Mouse (Mus musculus) hematopoietic stem cell, adult 5-6 weeks (primary cell): ENCODE data around the gene Fam110a. TPM values are rescaled to one million over a fixed set of nuclear protein-coding genes. Genes with fewer than 3 reads are reported as not detected.
A peak's percentile ranks its signal among the peaks of the same experiment; 100 is the strongest.

Source experiments
- ATAC-seq, 2 experiments: fragments of 125-278 bp in 1 of 2; replicated peaks in 1 of 2; 2 replicates each; pipeline ENCODE4 v1.8.0; 2016 to 2017; ENCODE audit warnings: inconsistent platforms in 2 of 2, mild to moderate bottlenecking in 2 of 2, moderate number of reproducible peaks in 2 of 2, low read depth in 1 of 2, moderate TSS enrichment in 1 of 2; ENCODE audit not compliant: low FRiP score in 2 of 2, poor library complexity in 2 of 2, severe bottlenecking in 2 of 2, insufficient read depth in 1 of 2, low TSS enrichment in 1 of 2
- total RNA-seq: library from RNA; stranded (forward); fragments of 172-1452, 232-1000 nt; gene quantifications from 2 replicates; pipeline ENCODE4 v1.2.3, GENCODE M21; 2017

The Fam110a gene
- total RNA-seq = 10.1 and 22.8 TPM in 2 replicates

DNA sequence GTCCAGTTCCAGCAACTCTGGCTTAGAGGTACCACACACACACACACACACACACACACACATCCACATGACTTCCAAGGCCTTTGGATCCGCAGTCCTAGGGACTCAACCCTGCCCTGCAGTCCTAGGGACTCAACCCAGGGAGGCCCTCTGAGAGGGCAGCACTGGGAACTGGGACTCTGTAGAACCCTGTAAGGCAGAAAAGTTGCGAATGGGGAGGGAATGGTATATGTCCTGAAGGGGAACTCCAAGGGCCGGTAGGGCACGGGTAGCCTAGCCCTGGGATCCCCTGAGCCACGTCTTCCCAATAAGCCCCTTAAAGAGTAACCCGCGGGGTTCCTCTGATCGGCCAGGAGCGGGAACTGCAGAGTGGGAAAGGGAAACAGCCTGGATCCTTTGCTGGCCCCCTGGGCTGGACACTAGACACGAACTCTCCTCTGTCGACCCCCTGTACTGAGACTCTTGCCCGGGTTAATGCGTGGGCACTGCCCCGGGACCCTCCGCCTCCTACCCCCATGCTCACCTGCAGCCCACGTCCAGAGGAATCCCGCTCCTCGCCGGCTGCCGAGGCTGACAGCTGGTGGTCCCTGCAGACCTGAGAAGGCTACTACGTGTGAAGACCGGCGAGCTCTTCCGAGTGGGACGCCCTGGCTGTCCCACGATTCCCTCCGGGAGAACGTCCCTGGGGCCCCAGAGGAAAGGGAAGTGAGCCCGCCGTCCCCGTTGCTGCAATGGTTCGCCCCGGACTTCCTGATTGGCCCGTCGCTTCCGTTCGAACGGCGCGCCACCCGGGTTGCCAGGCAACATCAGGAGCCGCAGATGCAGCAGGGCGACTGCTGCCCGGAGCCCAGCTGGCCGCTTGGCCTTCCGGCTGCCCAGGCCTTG lies at the start of gene Fam110a:
Fam110a (minus strand) TSS at position 750 of the 885 bp plus-strand sequence.
- ATAC-seq = peak; percentile 89 to 92

- peak; percentile 89 to 92 for ATAC-seq
These were observed 49.4 kb upstream of the Fam110a start for GRCm38 (mm10) chr2:152029252-152030082.

GRCm38 (mm10) chr2:152024883-152025422 lies 44.9 kb upstream of the Fam110a start:
- ATAC-seq = no peak

- no peak for ATAC-seq
These were observed 42.0 kb upstream of the Fam110a start for GRCm38 (mm10) chr2:152022022-152022421.

GRCm38 (mm10) chr2:152020255-152020654 lies 40.2 kb upstream of the Fam110a start:
- peak; percentile 78 to 83 for ATAC-seq

DNA sequence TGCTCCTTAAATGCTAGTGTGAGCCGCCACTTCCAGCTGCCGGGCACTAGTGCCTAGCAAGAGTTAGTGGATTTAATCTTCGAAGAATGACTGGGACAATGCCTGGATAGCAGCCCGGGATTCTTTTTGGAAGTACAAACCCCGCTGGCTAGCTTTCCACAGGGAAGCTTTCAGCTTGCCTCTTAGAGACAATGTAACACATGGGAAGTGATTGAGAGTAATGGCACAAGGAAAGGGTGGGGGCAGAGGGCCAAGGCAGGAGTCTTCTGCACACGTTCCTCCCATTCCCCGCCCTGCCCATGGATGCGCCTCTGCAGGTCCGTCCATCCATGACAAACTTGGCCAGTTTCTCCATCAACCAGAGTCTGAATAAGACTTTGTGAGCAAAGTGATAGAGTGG lies 36.6 kb upstream of the Fam110a start:
- no peak for ATAC-seq

DNA sequence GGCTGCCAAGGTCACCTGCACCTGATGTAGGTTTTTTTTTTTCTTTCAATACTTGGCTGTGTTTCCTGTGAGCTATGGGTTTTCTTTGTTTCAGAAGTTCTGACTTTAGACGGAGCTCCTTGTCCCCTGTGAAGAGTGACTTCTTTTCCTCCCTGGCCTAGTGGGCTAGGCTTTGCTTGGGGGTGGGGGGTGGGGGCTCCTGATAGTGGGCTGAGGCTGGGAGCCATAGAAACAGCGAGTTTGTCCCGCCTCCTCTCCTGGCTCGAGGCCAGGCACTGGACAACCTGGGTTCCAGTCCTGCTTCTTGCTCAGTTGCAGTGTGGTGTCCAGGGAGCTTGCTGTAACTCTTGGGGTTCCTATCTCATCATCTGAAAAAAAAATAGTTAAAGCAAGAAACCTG lies 36.0 kb upstream of the Fam110a start:
- no peak for ATAC-seq

DNA sequence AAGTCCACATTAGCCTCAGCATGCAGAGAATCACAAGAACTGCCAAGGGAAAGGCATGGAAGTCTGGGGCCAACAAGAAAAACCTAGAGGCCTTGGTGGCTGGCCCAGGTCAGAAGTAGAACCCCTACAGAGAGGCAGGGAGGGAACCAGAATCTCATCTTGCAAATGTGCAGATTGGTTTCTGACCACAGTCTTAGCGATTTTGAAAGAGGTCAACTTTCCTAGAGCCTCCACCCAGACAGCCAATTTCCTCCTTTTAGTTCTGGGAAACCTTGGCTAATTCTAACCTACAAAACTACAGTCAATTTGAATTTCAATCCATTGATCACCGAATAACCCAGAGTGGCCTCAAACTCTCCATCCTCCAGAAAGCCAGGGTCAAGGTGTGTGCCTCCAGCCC lies 32.7 kb upstream of the Fam110a start:
- ATAC-seq = no peak

- no peak for ATAC-seq
These were observed 32.2 kb upstream of the Fam110a start for GRCm38 (mm10) chr2:152012222-152012621.

DNA sequence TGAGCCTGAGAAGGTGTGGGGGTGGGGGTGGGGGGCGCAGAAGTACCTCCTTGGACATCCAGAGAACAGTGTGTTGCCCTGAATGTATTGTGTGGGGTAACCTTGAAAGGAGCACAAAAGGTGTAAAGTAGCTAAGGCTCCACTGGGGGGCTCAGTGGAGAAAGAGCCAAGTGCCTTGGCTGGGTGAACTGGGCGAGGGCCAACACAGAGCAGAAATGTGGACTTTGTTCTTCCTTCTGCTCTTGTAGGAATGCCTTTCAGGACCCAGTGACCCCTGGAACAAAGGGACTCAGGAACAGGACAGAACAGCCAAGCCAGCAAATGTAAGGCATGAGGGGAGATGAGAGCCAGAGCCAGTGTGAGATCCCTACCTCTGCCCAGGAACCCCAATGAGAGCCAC lies 31.7 kb upstream of the Fam110a start:
- peak; percentile 43 to 80; a peak in 2 of 4 replicates for ATAC-seq

- ATAC-seq = no peak
These were observed 30.6 kb upstream of the Fam110a start for GRCm38 (mm10) chr2:152010661-152011060.

GRCm38 (mm10) chr2:152010251-152010650 lies 30.2 kb upstream of the Fam110a start:
- ATAC-seq = no peak

DNA sequence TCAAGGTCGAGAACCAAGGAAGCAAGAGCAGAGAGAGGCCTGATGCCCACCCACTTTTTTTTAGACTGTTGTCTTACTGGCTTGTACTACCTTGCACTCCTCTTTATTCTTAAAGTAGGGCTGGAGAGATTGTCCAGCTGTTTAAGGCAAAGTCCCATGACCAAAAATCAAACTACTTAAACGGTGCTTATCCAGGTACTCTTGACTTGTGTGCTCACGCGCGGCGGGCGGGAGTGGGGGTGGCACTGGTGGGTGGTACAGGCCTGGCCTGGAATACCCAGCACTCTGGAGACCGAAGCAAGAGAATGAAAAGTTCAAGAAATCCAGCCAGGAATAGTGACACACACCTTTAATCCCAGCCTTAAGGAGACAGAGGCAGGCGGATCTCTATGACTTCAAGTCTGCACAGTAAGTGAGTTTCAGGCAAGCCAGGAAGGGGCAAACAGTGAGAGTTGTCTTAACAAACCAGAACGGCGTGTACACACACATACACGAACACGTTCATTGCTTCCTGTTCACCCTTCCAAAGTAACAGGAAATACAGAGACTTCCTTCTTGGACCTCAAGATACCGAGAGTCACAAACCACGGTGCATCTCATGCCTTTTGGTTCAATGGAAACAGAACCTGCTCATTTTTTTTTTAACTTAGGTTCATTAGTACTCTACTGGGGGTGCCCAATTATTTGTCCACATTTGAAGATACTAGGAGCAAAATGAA lies 29.2 kb upstream of the Fam110a start:
- peak; percentile 34 to 39; a peak in 2 of 4 replicates for ATAC-seq

- ATAC-seq = no peak
These were observed 27.8 kb upstream of the Fam110a start for GRCm38 (mm10) chr2:152007783-152008182.

DNA sequence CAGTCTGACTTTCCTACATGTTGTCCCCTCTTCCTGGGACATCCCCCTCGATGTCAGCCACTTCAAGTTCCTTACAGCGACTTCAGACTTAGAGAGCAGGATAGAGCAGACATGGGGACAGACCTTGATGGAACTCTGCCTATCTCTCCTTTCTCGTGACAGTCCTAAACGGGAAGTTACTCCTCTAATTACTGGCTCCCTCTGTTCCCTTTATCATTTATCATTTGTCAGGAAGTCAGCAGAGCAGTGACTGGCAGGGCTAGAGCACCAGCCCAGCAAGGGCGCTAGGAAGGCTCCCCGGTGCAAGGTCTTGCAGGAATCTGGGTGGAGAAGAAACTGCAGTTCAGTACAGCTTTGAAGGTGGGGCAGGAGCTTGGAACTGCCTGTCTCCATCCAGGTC lies 22.5 kb upstream of the Fam110a start:
- peak in 1 of 2 experiments; percentile 19; a peak in 1 of 4 replicates for ATAC-seq

- ATAC-seq = no peak
These were observed 20.7 kb upstream of the Fam110a start for GRCm38 (mm10) chr2:152000735-152001134.

DNA sequence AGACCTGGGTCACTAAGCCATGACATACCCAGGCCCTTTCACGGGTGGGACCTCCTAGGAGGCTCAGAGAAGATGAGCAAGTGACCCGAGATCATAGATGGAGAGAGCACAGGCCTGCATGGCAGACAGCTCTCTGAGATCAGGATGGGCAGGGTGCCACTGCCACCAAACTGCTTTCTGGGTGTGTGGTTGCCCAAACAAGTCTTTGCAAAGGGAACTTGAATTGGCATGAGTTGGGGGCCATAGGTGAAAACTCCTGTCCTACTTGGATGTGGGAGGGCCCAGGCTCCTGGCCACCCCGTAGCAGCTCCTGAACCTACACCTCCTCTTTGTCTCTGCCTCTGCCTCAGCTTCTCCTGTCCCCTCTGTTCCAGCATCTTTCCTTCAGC lies 20.3 kb upstream of the Fam110a start:
- ATAC-seq = no peak
